9 mouse cellular contexts compared by ENCODE assay signal in genomic region chr6:115717715-115718558, GRCm38 (mm10). TPM values are rescaled to one million over a fixed set of nuclear protein-coding genes. Genes with fewer than 3 reads are reported as not detected.
DNase-seq lines count a peak whose midpoint lies in the region; ATAC-seq and TF ChIP-seq lines count a peak whose summit lies in the region.
"Had no signal": no experiment of that assay in that cellular context is flagged by ENCODE, and none has a peak within 500 bp of the region (broad histone marks: within the 10 kb centered on the region; RNA-seq: fewer than 3 reads in every experiment).

No protein-coding gene starts in this region.

- H3K27me3 ChIP-seq in embryonic facial prominence, embryonic 12.5 days, result no peaks in the 10 kb centered on the region
- no peaks in the 10 kb centered on the region for H3K27me3 ChIP-seq in heart, embryonic 11.5 days (ENCODE audit: control insufficient read depth, insufficient read depth, low read length)
- H3K27me3 ChIP-seq: Patski had no signal

- peak overlapping the region; percentile 30 for H3K4me3 ChIP-seq in layer of hippocampus, adult 2 months
- no peak overlapping the region for H3K4me3 ChIP-seq in embryonic facial prominence, embryonic 12.5 days
- peak overlapping the region; percentile 32 for H3K4me3 ChIP-seq in heart, embryonic 11.5 days (ENCODE audit: low read depth, low read length)

- H3K36me3 ChIP-seq in embryonic facial prominence, embryonic 12.5 days, result no peaks in the 10 kb centered on the region
- no peaks in the 10 kb centered on the region for H3K36me3 ChIP-seq in heart, embryonic 11.5 days (ENCODE audit: control insufficient read depth, insufficient read depth, low read length)

- TF ChIP-seq CTCF in layer of hippocampus, adult 2 months (conservative IDR thresholded peaks at IDR 0.05), result peak; percentile 49

- H3K9ac ChIP-seq in embryonic facial prominence, embryonic 12.5 days, result no peak overlapping the region
- H3K9ac ChIP-seq in heart, embryonic 11.5 days (ENCODE audit: low read depth, low read length), result peak overlapping the region; percentile 52

- no peaks in the 10 kb centered on the region for H3K9me3 ChIP-seq in embryonic facial prominence, embryonic 12.5 days
- H3K9me3 ChIP-seq in heart, embryonic 11.5 days (replicated peaks; ENCODE audit: control insufficient read depth, low read length), result no peaks in the 10 kb centered on the region

- WGBS in embryonic facial prominence, embryonic 12.5 days, result under 1% methylated on average over 15 of the region's 15 CpGs
- 1% methylated on average over 15 of the region's 15 CpGs for WGBS in heart, embryonic 11.5 days (ENCODE audit: insufficient replicate concordance)

- DNase-seq in layer of hippocampus, adult 2 months (ENCODE audit: low spot score in 2 of 2), result no peak
- DNase-seq in layer of hippocampus, postnatal 25 days (ENCODE audit: extremely low spot score in 1 of 2, low spot score in 1 of 2), result no peak
- peak; percentile 85 for DNase-seq in kidney, adult 9 months
- DNase-seq in lung, postnatal 10 days, result peak; percentile 85
- peak; percentile 68 for DNase-seq in retina, embryonic 14.5 days (ENCODE audit: low spot score)

- no peak overlapping the region for H3K27ac ChIP-seq in layer of hippocampus, adult 2 months
- H3K27ac ChIP-seq in embryonic facial prominence, embryonic 12.5 days, result no peak overlapping the region
- H3K27ac ChIP-seq in heart, embryonic 11.5 days (ENCODE audit: low read depth, low read length), result no peak overlapping the region

- peak overlapping the region; percentile 39 for H3K4me2 ChIP-seq in embryonic facial prominence, embryonic 12.5 days (replicated peaks)
- peak overlapping the region; percentile 66 for H3K4me2 ChIP-seq in heart, embryonic 11.5 days

- H3K4me1 ChIP-seq in embryonic facial prominence, embryonic 12.5 days, result peaks cover 14% of the 10 kb centered on the region; the same call in 1 of the 2 replicates
- peaks cover 15% of the 10 kb centered on the region for H3K4me1 ChIP-seq in heart, embryonic 11.5 days (ENCODE audit: control insufficient read depth, insufficient read depth, low read length)

- ATAC-seq in embryonic facial prominence, embryonic 12.5 days (ENCODE audit: insufficient number of reproducible peaks, insufficient read depth, low FRiP score, low TSS enrichment), result peak; percentile 73; the same call in 1 of the 2 replicates
- peak; percentile 86 for ATAC-seq in heart, embryonic 11.5 days (replicated peaks; ENCODE audit: insufficient number of reproducible peaks, low FRiP score, low TSS enrichment)
- no peak for ATAC-seq in cerebellum, adult (ENCODE audit: insufficient number of reproducible peaks, low FRiP score, low TSS enrichment)
- ATAC-seq: Patski had no signal

RNA-seq across cellular contexts. Expression of gene Raf1, which starts 41.5 kb away (rescaled TPM):
- total RNA-seq in layer of hippocampus, adult 2 months (2021), result 10 to 100 TPM; 81.8 to 98.6 TPM
- 100 to 1,000 TPM in 1 of 2 experiments, 10 to 100 TPM in 1; 83.6 to 106 TPM for total RNA-seq in layer of hippocampus, postnatal 25 days (2021)
- polyA plus RNA-seq in embryonic facial prominence, embryonic 12.5 days (2016; fragmentation: Nextera tagmentation; extraction: Ambion mirVana), result 133 TPM in 2 replicates
- polyA plus RNA-seq in heart, embryonic 11.5 days (2014; fragmentation: Nextera tagmentation; extraction: Ambion mirVana), result 96.3 and 107 TPM in 2 replicates

RNA-seq across cellular contexts. Expression of gene Tmem40, which starts 44.3 kb away (rescaled TPM):
- total RNA-seq in layer of hippocampus, adult 2 months (2021), result under 1 TPM; 0.42 to 0.44 TPM
- total RNA-seq in layer of hippocampus, postnatal 25 days (2021), result under 1 TPM in 1 of 2 experiments, not detected in 1; 0.62 TPM
- 2.7 and 2.8 TPM in 2 replicates for polyA plus RNA-seq in embryonic facial prominence, embryonic 12.5 days (2016; fragmentation: Nextera tagmentation; extraction: Ambion mirVana)
- polyA plus RNA-seq in heart, embryonic 11.5 days (2014; fragmentation: Nextera tagmentation; extraction: Ambion mirVana), result 4.2 and 4.4 TPM in 2 replicates
- polyA plus RNA-seq: Patski had no signal

RNA-seq across cellular contexts. Expression of gene Cand2, which starts 56.4 kb away (rescaled TPM):
- total RNA-seq in layer of hippocampus, adult 2 months (2021), result 1 to 10 TPM; 3.2 to 4.0 TPM
- total RNA-seq in layer of hippocampus, postnatal 25 days (2021), result 1 to 10 TPM; 2.7 to 3.8 TPM
- polyA plus RNA-seq in embryonic facial prominence, embryonic 12.5 days (2016; fragmentation: Nextera tagmentation; extraction: Ambion mirVana), result 61.3 and 62.5 TPM in 2 replicates
- 38.8 and 50.8 TPM in 2 replicates for polyA plus RNA-seq in heart, embryonic 11.5 days (2014; fragmentation: Nextera tagmentation; extraction: Ambion mirVana)

Comparison
In these comparisons a context has a peak if more than half of its experiments do, and no peak if none do; other contexts are left out.
1. DNase-seq: peak in kidney, adult 9 months (single experiment), lung, postnatal 10 days (single experiment) and retina, embryonic 14.5 days (single experiment); none in layer of hippocampus, adult 2 months (0 of 2) and layer of hippocampus, postnatal 25 days (0 of 2).